Mouse (Mus musculus) spleen, adult 2 months (tissue): ENCODE results near the gene Ifngr2.

Experiments
- CTCF ChIP-seq: fragments of 200-500 bp; IDR thresholded peaks from 2 replicates; pipeline ENCODE4 v1.5.1; 2011; ENCODE audit warnings: mild to moderate bottlenecking, inconsistent platforms; ENCODE audit not compliant: insufficient read depth, insufficient read length, insufficient replicate concordance; ENCODE audit errors: extremely low read depth
- POLR2A ChIP-seq: fragments of 200-500 bp; IDR thresholded peaks from 2 replicates; pipeline ENCODE4 v1.6.1; 2011; ENCODE audit warnings: low read depth, low read length, inconsistent platforms

GRCm38 (mm10) chr16:91614552-91614951 lies 67.7 kb downstream of the Ifngr2 start:
- TF ChIP-seq CTCF, result no peak
- no peak for TF ChIP-seq POLR2A
